Mouse (Mus musculus): ENCODE measurements around the gene Pus7. TPM values are rescaled to one million over a fixed set of nuclear protein-coding genes. Genes with fewer than 3 reads are reported as not detected.

Gene Pus7
- total and polyA plus RNA-seq, 3 experiments = 95.8 to 142 TPM; not detected in 1

DNA sequence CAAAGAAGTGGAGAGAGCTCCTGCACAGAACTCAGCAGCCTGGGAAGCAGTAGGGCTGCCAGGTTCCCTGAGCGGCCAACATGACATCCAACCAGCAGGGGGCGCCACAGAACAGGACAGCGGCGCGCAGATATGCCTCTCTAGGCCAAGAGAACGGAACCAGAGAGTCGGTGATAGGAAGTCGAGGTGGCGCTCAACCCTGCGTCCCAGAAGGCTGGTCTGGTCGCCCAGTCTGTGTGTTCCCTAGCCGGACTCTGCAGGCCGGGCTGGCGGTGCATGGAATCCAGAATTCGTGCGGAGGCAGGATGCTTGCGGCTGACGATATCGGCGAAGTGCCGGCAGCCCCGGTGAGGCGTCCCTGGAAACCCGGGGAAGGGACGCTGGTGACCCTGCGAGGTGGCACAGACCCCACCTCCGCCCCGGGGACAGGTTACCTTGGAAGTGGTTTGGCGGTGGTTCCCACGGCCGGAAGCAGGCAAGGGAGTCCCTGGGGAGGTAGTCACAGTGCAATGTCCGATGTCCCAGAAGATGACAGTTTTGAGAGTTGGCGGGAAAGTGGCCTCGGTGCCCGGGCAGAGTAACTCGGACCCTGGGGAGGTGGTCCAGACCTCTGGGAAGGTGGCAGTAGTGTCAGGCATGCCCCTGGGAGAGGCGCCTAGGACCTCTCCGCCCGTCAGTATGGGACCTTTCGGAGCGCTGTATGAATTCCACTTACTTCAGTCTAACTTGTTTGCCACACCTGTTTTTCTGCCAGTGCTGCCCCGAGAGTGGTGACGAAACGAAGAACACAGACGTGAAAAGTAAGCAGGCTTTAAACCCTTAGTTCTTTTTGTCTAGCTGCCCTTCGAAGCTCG, 4.3 kb upstream of the Pus7 start, which contains the start of gene Rint1 (continued):
- TF ChIP-seq HCFC1 (IDR thresholded peaks at IDR 0.05; ENCODE audit: low read depth, low read length) (peak; percentile 97), MAFK (IDR thresholded peaks at IDR 0.05; ENCODE audit: borderline replicate concordance, low read depth, low read length) (no peak), MYC (IDR thresholded peaks at IDR 0.05; ENCODE audit: low read depth, low read length) (peak; percentile 87), BHLHE40 (IDR thresholded peaks at IDR 0.05; ENCODE audit: borderline replicate concordance, low read depth, low read length) (no peak), MAX (IDR thresholded peaks at IDR 0.05; ENCODE audit: low read length) (peak; percentile 51; the same call in 1 of the 2 replicates)

DNA sequence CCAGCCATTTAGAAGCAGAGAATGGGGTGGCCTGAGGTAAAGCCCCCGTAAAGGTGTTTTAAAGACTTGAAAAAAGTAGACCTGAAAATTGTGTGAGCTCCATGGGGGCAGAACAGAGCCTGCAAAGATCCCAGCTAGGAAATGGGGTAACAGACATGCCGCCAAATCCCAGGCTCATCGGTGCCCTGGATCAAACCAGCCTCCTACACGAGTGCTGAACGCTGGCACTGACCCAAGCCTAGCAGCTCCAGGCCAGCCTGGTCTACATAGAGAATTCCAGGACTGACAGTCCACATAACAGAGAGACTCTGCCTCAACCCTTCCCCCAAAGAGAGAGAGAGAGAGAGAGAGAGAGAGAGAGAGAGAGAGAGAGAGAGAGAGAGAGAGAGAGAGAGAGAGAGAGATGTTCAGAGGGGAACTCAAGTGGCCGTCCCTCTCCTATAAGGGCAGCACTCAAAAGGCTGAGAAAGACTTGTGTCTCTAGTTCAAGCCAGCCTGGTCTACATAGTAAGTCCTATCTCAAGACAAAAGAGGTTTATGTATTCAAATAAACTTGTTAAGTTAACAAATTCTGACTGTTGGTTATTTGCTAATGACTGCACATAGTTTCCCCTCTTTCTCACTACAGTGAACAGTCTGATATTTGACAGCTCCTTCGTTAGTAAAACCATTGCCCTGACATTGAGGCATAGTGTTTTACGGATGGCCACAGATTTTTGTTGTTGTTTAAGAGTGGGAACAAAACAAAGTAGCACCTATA, 1.3 kb downstream of the Pus7 start:
- DNase-seq (ENCODE audit: low read depth, low spot score) = peak; percentile 67
- Histone ChIP-seq H3K4me1 (ENCODE audit: control insufficient read depth in 1 of 2, insufficient read depth in 2 of 2, low read length in 2 of 2) (peaks cover 12 to 13% of the 10 kb centered on the region in 2 experiments), H3K9me3 (replicated peaks; ENCODE audit: insufficient read depth, low read length) (no peaks in the 10 kb centered on the region), H3K27me3 (ENCODE audit: control insufficient read depth in 1 of 2, insufficient read depth in 2 of 2, low read length in 2 of 2) (no peaks in the 10 kb centered on the region), H3K27ac (ENCODE audit: control insufficient read depth, low read depth, low read length) (no peak overlapping the region; the same call in 1 of the 2 replicates), H3K4me3 (ENCODE audit: control insufficient read depth in 1 of 2, insufficient read depth in 1 of 2, low read depth in 2 of 2, low read length in 2 of 2) (peak overlapping the region; percentile 79 to 98), H3K36me3 (ENCODE audit: control insufficient read depth in 1 of 2, insufficient read depth in 2 of 2, low read length in 2 of 2) (peaks cover 6 to 19% of the 10 kb centered on the region in 2 experiments), H3K79me2 (ENCODE audit: control insufficient read depth, insufficient read depth, low read length, poor library complexity) (peaks cover 53% of the 10 kb centered on the region), H3K9ac (ENCODE audit: control insufficient read depth, low read depth, low read length, poor library complexity, severe bottlenecking) (peak overlapping the region; percentile 90)
- TF ChIP-seq TCF12 (IDR thresholded peaks at IDR 0.05; ENCODE audit: low read depth, low read length) (no peak), E2F4 (IDR thresholded peaks at IDR 0.05; ENCODE audit: borderline replicate concordance, low read depth, low read length) (no peak), JUND (IDR thresholded peaks at IDR 0.05; ENCODE audit: low read depth, low read length) (peak; percentile 90; the same call in 1 of the 2 replicates), GABPA (IDR thresholded peaks at IDR 0.05; ENCODE audit: low read depth, low read length) (no peak), HCFC1 (IDR thresholded peaks at IDR 0.05; ENCODE audit: low read depth, low read length) (0 out of 2 replicates have a peak, but pooled peaks have one; percentile 9), CHD1 (IDR thresholded peaks at IDR 0.05; ENCODE audit: low read depth, low read length) (peak; percentile 24; the same call in 1 of the 2 replicates), RAD21 (IDR thresholded peaks at IDR 0.05; ENCODE audit: low read depth, low read length) (no peak), EP300 (IDR thresholded peaks at IDR 0.05; ENCODE audit: low read depth in 1 of 2, low read length in 2 of 2) (no peak), MAX (IDR thresholded peaks at IDR 0.05; ENCODE audit: low read length) (no peak), SIN3A (IDR thresholded peaks at IDR 0.05; ENCODE audit: low read length) (0 out of 2 replicates have a peak, but pooled peaks have one; percentile 66), MXI1 (IDR thresholded peaks at IDR 0.05; ENCODE audit: low read depth, low read length) (peak; percentile 23; the same call in 1 of the 2 replicates), ZMIZ1 (IDR thresholded peaks at IDR 0.05; ENCODE audit: low read depth, low read length) (no peak), NELFE (IDR thresholded peaks at IDR 0.05; ENCODE audit: low read depth, low read length) (no peak), MEF2A (IDR thresholded peaks at IDR 0.05; ENCODE audit: extremely low read depth, insufficient replicate concordance, low read depth, low read length, poor library complexity, severe bottlenecking) (no peak), UBTF (IDR thresholded peaks at IDR 0.05; ENCODE audit: borderline replicate concordance, insufficient read depth, low read depth, low read length) (no peak; the same call in 1 of the 2 replicates), MYC (IDR thresholded peaks at IDR 0.05; ENCODE audit: low read depth, low read length) (0 out of 2 replicates have a peak, but pooled peaks have one; percentile 4), ETS1 (IDR thresholded peaks at IDR 0.05; ENCODE audit: low read depth, low read length) (no peak), MAFK (IDR thresholded peaks at IDR 0.05; ENCODE audit: borderline replicate concordance, low read depth, low read length) (no peak), TBP (IDR thresholded peaks at IDR 0.05; ENCODE audit: low read depth, low read length) (no peak), ZNF384 (IDR thresholded peaks at IDR 0.05; ENCODE audit: low read depth, low read length) (no peak), USF2 (IDR thresholded peaks at IDR 0.05; ENCODE audit: borderline replicate concordance in 1 of 2, insufficient read depth in 1 of 2, low read depth in 1 of 2, low read length in 2 of 2) (no peak)

All from MEL (cell line).